Mouse (Mus musculus) olfactory bulb, adult 2 months (tissue): ENCODE results near the gene Map4k2.

Experiments used
- CTCF ChIP-seq: fragments of 200-500 bp; IDR thresholded peaks from 2 replicates; pipeline ENCODE4 v1.5.1; 2012; ENCODE audit warnings: low read depth, mild to moderate bottlenecking, low read length, moderate library complexity; ENCODE audit not compliant: insufficient read depth
- POLR2A ChIP-seq: fragments of 200-500 bp; IDR thresholded peaks from 2 replicates; pipeline ENCODE4 v1.6.1; 2012; ENCODE audit warnings: mild to moderate bottlenecking, low read depth, low read length, moderate library complexity; ENCODE audit not compliant: insufficient read depth

DNA sequence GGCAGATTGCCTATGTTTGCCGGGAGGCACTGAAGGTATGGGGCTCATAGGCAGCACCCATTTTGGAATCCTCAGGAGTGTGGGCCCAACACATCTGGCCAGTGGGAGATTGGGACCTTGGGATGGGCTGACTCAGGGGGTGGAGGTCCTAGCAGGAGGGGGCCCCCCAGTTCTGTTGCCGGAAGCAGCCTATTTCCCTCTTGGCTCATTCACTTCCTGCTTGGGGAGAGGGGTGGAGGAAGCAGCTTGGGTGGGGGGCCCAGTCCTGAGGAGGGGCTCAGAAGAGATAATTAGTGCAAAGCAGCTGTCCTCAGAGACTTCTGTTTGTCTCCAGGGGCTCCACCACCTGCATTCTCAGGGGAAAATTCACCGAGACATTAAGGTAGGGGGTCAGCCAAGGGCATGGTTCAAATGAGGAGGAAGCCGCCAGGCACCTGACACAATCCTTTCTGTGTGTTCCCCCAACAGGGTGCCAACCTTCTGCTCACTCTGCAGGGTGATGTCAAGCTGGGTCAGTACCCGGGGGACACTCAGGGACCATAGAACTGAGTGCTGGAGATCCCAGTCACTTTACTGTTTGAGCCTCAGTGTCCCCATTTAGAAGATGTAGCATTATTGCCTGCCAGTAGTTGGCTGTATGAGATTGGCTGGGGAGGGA, 1.5 kb downstream of the Map4k2 start:
- TF ChIP-seq CTCF (no peak), POLR2A (no peak)
